8 mouse cellular contexts compared by ENCODE assay signal in genomic region chr4:62359256-62359775, GRCm38 (mm10). TPM values are rescaled to one million over a fixed set of nuclear protein-coding genes. Genes with fewer than 3 reads are reported as not detected.
A peak's percentile ranks its signal among the peaks of the same experiment; 100 is the strongest.
DNase-seq lines count a peak whose midpoint lies in the region; ATAC-seq and TF ChIP-seq lines count a peak whose summit lies in the region.

No protein-coding gene starts in this region.

- no peaks in the 10 kb centered on the region for H3K36me3 ChIP-seq in kidney, embryonic 14.5 days (ENCODE audit: control insufficient read depth, insufficient read depth, low read length)
- no peaks in the 10 kb centered on the region for H3K36me3 ChIP-seq in hindbrain, postnatal 0 days (ENCODE audit: insufficient read depth, low read length)

- H3K27ac ChIP-seq in kidney, embryonic 14.5 days (ENCODE audit: low read depth, low read length) = no peak overlapping the region
- H3K27ac ChIP-seq in hindbrain, postnatal 0 days = peak overlapping the region; percentile 84; the same call in 1 of the 2 replicates

- peaks cover 13% of the 10 kb centered on the region for H3K4me1 ChIP-seq in kidney, embryonic 14.5 days (ENCODE audit: control insufficient read depth, insufficient read depth, low read length)
- peaks cover 8% of the 10 kb centered on the region; the same call in 1 of the 2 replicates for H3K4me1 ChIP-seq in hindbrain, postnatal 0 days (ENCODE audit: insufficient read depth, low read length)

- no peak for TF ChIP-seq CTCF in hindbrain, postnatal 0 days (IDR thresholded peaks at IDR 0.05; ENCODE audit: low read depth)

- 52% methylated on average over 7 of the region's 7 CpGs for WGBS in kidney, embryonic 14.5 days
- 44% methylated on average over 7 of the region's 7 CpGs for WGBS in hindbrain, postnatal 0 days

- peak overlapping the region; percentile 67; the same call in 1 of the 2 replicates for H3K9ac ChIP-seq in kidney, embryonic 14.5 days (ENCODE audit: low read depth, low read length)
- peak overlapping the region; percentile 77 for H3K9ac ChIP-seq in hindbrain, postnatal 0 days (replicated peaks; ENCODE audit: low read length)

- no peaks in the 10 kb centered on the region for H3K9me3 ChIP-seq in kidney, embryonic 14.5 days (ENCODE audit: control insufficient read depth, low read length)
- no peaks in the 10 kb centered on the region for H3K9me3 ChIP-seq in hindbrain, postnatal 0 days (ENCODE audit: low read length)

- peak overlapping the region; percentile 72 for H3K4me2 ChIP-seq in kidney, embryonic 14.5 days (replicated peaks; ENCODE audit: low read depth, low read length)
- H3K4me2 ChIP-seq in hindbrain, postnatal 0 days (ENCODE audit: low read depth, low read length) = peak overlapping the region; percentile 71

- H3K4me3 ChIP-seq in kidney, embryonic 14.5 days (ENCODE audit: low read length) = peak overlapping the region; percentile 54
- peak overlapping the region; percentile 83 for H3K4me3 ChIP-seq in hindbrain, postnatal 0 days (ENCODE audit: low read length)

- H3K27me3 ChIP-seq in kidney, embryonic 14.5 days (ENCODE audit: control insufficient read depth, insufficient read depth, low read length) = no peaks in the 10 kb centered on the region
- no peaks in the 10 kb centered on the region for H3K27me3 ChIP-seq in hindbrain, postnatal 0 days (ENCODE audit: insufficient read depth, low read length)

- no peak for DNase-seq in kidney, postnatal 14 days
- peak; percentile 61 for DNase-seq in NIH3T3 (ENCODE audit: low read depth)
- no peak for DNase-seq in hindbrain, postnatal 0 days (ENCODE audit: low spot score)
- peak; percentile 21 for DNase-seq in naive thymus-derived CD4-positive, alpha-beta T cell, adult 2 months (ENCODE audit: low read depth)
- DNase-seq in right cerebral cortex, postnatal 4 days = no peak
- no peak for DNase-seq in layer of hippocampus, adult 18-20 months (ENCODE audit: low spot score in 2 of 2)

- ATAC-seq in kidney, embryonic 14.5 days (ENCODE audit: low FRiP score, low TSS enrichment) = no peak
- no peak for ATAC-seq in hindbrain, postnatal 0 days
- no peak for ATAC-seq in megakaryocyte-erythroid progenitor cell, adult 5-6 weeks (replicated peaks; ENCODE audit: low FRiP score, low TSS enrichment, poor library complexity, severe bottlenecking)

RNA-seq across cellular contexts. Expression of gene Fkbp15, which starts 1.0 kb away (rescaled TPM):
- 17.8 and 25.2 TPM in 2 replicates for polyA plus RNA-seq in kidney, embryonic 14.5 days (2014; fragmentation: Nextera tagmentation; extraction: Ambion mirVana)
- total RNA-seq in hindbrain, postnatal 0 days (2014; rRNA removed) = 38.3 and 43.0 TPM in 2 replicates
- polyA plus RNA-seq in hindbrain, postnatal 0 days (2015; fragmentation: Nextera tagmentation; extraction: Ambion mirVana) = 22.6 and 23.7 TPM in 2 replicates
- total RNA-seq in megakaryocyte-erythroid progenitor cell, adult 5-6 weeks (2014; fragmentation: Nextera tagmentation) = 29.0 and 33.9 TPM in 2 replicates
- total RNA-seq in megakaryocyte-erythroid progenitor cell, adult 5-6 weeks (2017) = 37.6 and 48.6 TPM in 2 replicates
- total RNA-seq in layer of hippocampus, adult 18-20 months (2021) = 10 to 100 TPM; 38.2 to 38.4 TPM

RNA-seq across cellular contexts. Expression of gene Slc31a1, which starts 1.2 kb away (rescaled TPM):
- polyA plus RNA-seq in kidney, embryonic 14.5 days (2014; fragmentation: Nextera tagmentation; extraction: Ambion mirVana) = 23.9 and 42.1 TPM in 2 replicates
- 17.3 and 20.8 TPM in 2 replicates for total RNA-seq in hindbrain, postnatal 0 days (2014; rRNA removed)
- polyA plus RNA-seq in hindbrain, postnatal 0 days (2015; fragmentation: Nextera tagmentation; extraction: Ambion mirVana) = 45.3 and 46.3 TPM in 2 replicates
- total RNA-seq in megakaryocyte-erythroid progenitor cell, adult 5-6 weeks (2014; fragmentation: Nextera tagmentation) = 19.4 and 22.7 TPM in 2 replicates
- total RNA-seq in megakaryocyte-erythroid progenitor cell, adult 5-6 weeks (2017) = 19.7 and 21.2 TPM in 2 replicates
- total RNA-seq in layer of hippocampus, adult 18-20 months (2021) = 10 to 100 TPM; 10.5 to 11.2 TPM

RNA-seq across cellular contexts. Expression of gene Cdc26, which starts 49.1 kb away (rescaled TPM):
- 183 and 253 TPM in 2 replicates for polyA plus RNA-seq in kidney, embryonic 14.5 days (2014; fragmentation: Nextera tagmentation; extraction: Ambion mirVana)
- total RNA-seq in hindbrain, postnatal 0 days (2014; rRNA removed) = 24.7 and 30.1 TPM in 2 replicates
- 75.2 and 78.3 TPM in 2 replicates for polyA plus RNA-seq in hindbrain, postnatal 0 days (2015; fragmentation: Nextera tagmentation; extraction: Ambion mirVana)
- 115 and 170 TPM in 2 replicates for total RNA-seq in megakaryocyte-erythroid progenitor cell, adult 5-6 weeks (2014; fragmentation: Nextera tagmentation)
- 121 and 186 TPM in 2 replicates for total RNA-seq in megakaryocyte-erythroid progenitor cell, adult 5-6 weeks (2017)
- 10 to 100 TPM; 48.0 to 48.8 TPM for total RNA-seq in layer of hippocampus, adult 18-20 months (2021)

RNA-seq across cellular contexts. Expression of gene Prpf4, which starts 49.3 kb away (rescaled TPM):
- 20.2 and 32.8 TPM in 2 replicates for polyA plus RNA-seq in kidney, embryonic 14.5 days (2014; fragmentation: Nextera tagmentation; extraction: Ambion mirVana)
- 14.3 and 19.6 TPM in 2 replicates for total RNA-seq in hindbrain, postnatal 0 days (2014; rRNA removed)
- 12.2 and 13.8 TPM in 2 replicates for polyA plus RNA-seq in hindbrain, postnatal 0 days (2015; fragmentation: Nextera tagmentation; extraction: Ambion mirVana)
- total RNA-seq in megakaryocyte-erythroid progenitor cell, adult 5-6 weeks (2014; fragmentation: Nextera tagmentation) = 18.3 and 29.0 TPM in 2 replicates
- total RNA-seq in megakaryocyte-erythroid progenitor cell, adult 5-6 weeks (2017) = 22.0 and 25.4 TPM in 2 replicates
- total RNA-seq in layer of hippocampus, adult 18-20 months (2021) = 10 to 100 TPM; 12.8 to 13.5 TPM

Comparison
In these comparisons a context has a peak if more than half of its experiments do, and no peak if none do; other contexts are left out.
1. DNase-seq: peak in NIH3T3 (single experiment) and naive thymus-derived CD4-positive, alpha-beta T cell, adult 2 months (single experiment); none in kidney, postnatal 14 days (single experiment), hindbrain, postnatal 0 days (single experiment), right cerebral cortex, postnatal 4 days (single experiment) and layer of hippocampus, adult 18-20 months (0 of 2).